Mouse (Mus musculus): ENCODE measurements around the gene Tef.

The Tef gene

GRCm38 (mm10) chr15:81848301-81848700 is 46.1 kb downstream of the Tef start:
- DNase-seq (ENCODE audit: low read depth, low spot score), result peak; percentile 73

GRCm38 (mm10) chr15:81849104-81849503 is 46.9 kb downstream of the Tef start:
- peak; percentile 80 for DNase-seq (ENCODE audit: low read depth, low spot score)

- DNase-seq (ENCODE audit: low read depth, low spot score), result no peak
These were observed 48.5 kb downstream of the Tef start for GRCm38 (mm10) chr15:81850718-81851117.

- no peak for DNase-seq (ENCODE audit: low read depth, low spot score)
These were observed 49.2 kb downstream of the Tef start for GRCm38 (mm10) chr15:81851375-81851774.

GRCm38 (mm10) chr15:81852411-81853000 is 50.3 kb downstream of the Tef start:
- DNase-seq (ENCODE audit: low read depth, low spot score), result no peak

- no peak for DNase-seq (ENCODE audit: low read depth, low spot score)
These were observed 50.9 kb downstream of the Tef start for GRCm38 (mm10) chr15:81853081-81853480.

- DNase-seq (ENCODE audit: low read depth, low spot score), result peak; percentile 96
These were observed 54.0 kb downstream of the Tef start for GRCm38 (mm10) chr15:81856030-81856790.

- no peak for DNase-seq (ENCODE audit: low read depth, low spot score)
These were observed 54.9 kb downstream of the Tef start for GRCm38 (mm10) chr15:81856938-81857723.

GRCm38 (mm10) chr15:81857724-81858116 is 55.5 kb downstream of the Tef start:
- no peak for DNase-seq (ENCODE audit: low read depth, low spot score)

GRCm38 (mm10) chr15:81858138-81858516 is 55.9 kb downstream of the Tef start:
- DNase-seq (ENCODE audit: low read depth, low spot score), result peak; percentile 94

- peak; percentile 83 for DNase-seq (ENCODE audit: low read depth, low spot score)
These were observed 56.5 kb downstream of the Tef start, which contains the start of gene Tob2 for GRCm38 (mm10) chr15:81858517-81859329. Tob2 (minus strand) TSS chr15:81858796.

- peak; percentile 97 for DNase-seq (ENCODE audit: low read depth, low spot score)
These were observed 57.4 kb downstream of the Tef start for GRCm38 (mm10) chr15:81859330-81860255.

GRCm38 (mm10) chr15:81860471-81861135 is 58.4 kb downstream of the Tef start:
- DNase-seq (ENCODE audit: low read depth, low spot score), result peak; percentile 61

- DNase-seq (ENCODE audit: low read depth, low spot score), result no peak
These were observed 62.0 kb downstream of the Tef start for GRCm38 (mm10) chr15:81864238-81864637.

- DNase-seq (ENCODE audit: low read depth, low spot score), result no peak
These were observed 67.8 kb downstream of the Tef start for GRCm38 (mm10) chr15:81869985-81870384.

- peak; percentile 99 for DNase-seq (ENCODE audit: low read depth, low spot score)
These were observed 69.5 kb downstream of the Tef start, which contains the start of gene Phf5a for GRCm38 (mm10) chr15:81871604-81872261. Phf5a (minus strand) TSS chr15:81871911.

GRCm38 (mm10) chr15:81872262-81873136 is 70.3 kb downstream of the Tef start, which contains the start of gene Aco2:
Aco2 (plus strand) TSS chr15:81872309.
- DNase-seq (ENCODE audit: low read depth, low spot score), result peak; percentile 100
